Mouse (Mus musculus) right cerebral cortex, postnatal 25 days (tissue): ENCODE data around the gene Srf.
A peak's percentile ranks its signal among the peaks of the same experiment; 100 is the strongest.
"Not testable (repeated sequence)": the region's sequence is repeated elsewhere in the genome, so short reads cannot be mapped to it uniquely, and the experiment has no call there.

Experiments
- DNase-seq: peaks from one replicate; pipeline ENCODE4 v3.0.0; 2022

Gene Srf

GRCm38 (mm10) chr17:46555673-46556583 lies at the start of gene Srf:
TSS of gene Srf (minus strand) at chr17:46556175.
- peak; percentile 97 for DNase-seq

- DNase-seq: no peak
Measured at GRCm38 (mm10) chr17:46605126-46605525, 49.2 kb upstream of the Srf start.

- no peak for DNase-seq
Measured at GRCm38 (mm10) chr17:46603229-46603628, 47.3 kb upstream of the Srf start.

- no peak for DNase-seq
Measured at GRCm38 (mm10) chr17:46602212-46602611, 46.2 kb upstream of the Srf start.

- DNase-seq: no peak
Measured at GRCm38 (mm10) chr17:46600569-46600968, 44.6 kb upstream of the Srf start.

GRCm38 (mm10) chr17:46598963-46599362 lies 43.0 kb upstream of the Srf start:
- no peak for DNase-seq

GRCm38 (mm10) chr17:46597956-46598355 lies 42.0 kb upstream of the Srf start:
- DNase-seq: no peak

GRCm38 (mm10) chr17:46595336-46595735 lies 39.4 kb upstream of the Srf start:
- no peak for DNase-seq

- no peak for DNase-seq
Measured at GRCm38 (mm10) chr17:46594606-46595005, 38.6 kb upstream of the Srf start.

- no peak for DNase-seq
Measured at GRCm38 (mm10) chr17:46593124-46593523, 37.1 kb upstream of the Srf start.

- no peak for DNase-seq
Measured at GRCm38 (mm10) chr17:46591406-46591805, 35.4 kb upstream of the Srf start.

- DNase-seq: no peak
Measured at GRCm38 (mm10) chr17:46590439-46590838, 34.5 kb upstream of the Srf start.

- no peak for DNase-seq
Measured at GRCm38 (mm10) chr17:46589635-46590314, 33.8 kb upstream of the Srf start.

- DNase-seq: no peak
Measured at GRCm38 (mm10) chr17:46588913-46589312, 32.9 kb upstream of the Srf start.

GRCm38 (mm10) chr17:46588173-46588572 lies 32.2 kb upstream of the Srf start:
- DNase-seq: no peak

GRCm38 (mm10) chr17:46586327-46586726 lies 30.4 kb upstream of the Srf start:
- DNase-seq: no peak

- no peak for DNase-seq
Measured at GRCm38 (mm10) chr17:46578650-46579049, 22.7 kb upstream of the Srf start.

- no peak for DNase-seq
Measured at GRCm38 (mm10) chr17:46576070-46576469, 20.1 kb upstream of the Srf start.

GRCm38 (mm10) chr17:46574535-46574934 lies 18.6 kb upstream of the Srf start:
- DNase-seq: no peak

- DNase-seq: no peak
Measured at GRCm38 (mm10) chr17:46571005-46571404, 15.0 kb upstream of the Srf start.

- DNase-seq: no peak
Measured at GRCm38 (mm10) chr17:46559146-46559545, 3.2 kb upstream of the Srf start.

GRCm38 (mm10) chr17:46558151-46558550 lies 2.2 kb upstream of the Srf start:
- DNase-seq: no peak

GRCm38 (mm10) chr17:46557321-46557720 lies 1.3 kb upstream of the Srf start:
- DNase-seq: not testable (repeated sequence)

- DNase-seq: no peak
Measured at GRCm38 (mm10) chr17:46556584-46556945, 590 bp upstream of the Srf start.
